Mouse (Mus musculus): ENCODE measurements around the gene Mgp.

DNA sequence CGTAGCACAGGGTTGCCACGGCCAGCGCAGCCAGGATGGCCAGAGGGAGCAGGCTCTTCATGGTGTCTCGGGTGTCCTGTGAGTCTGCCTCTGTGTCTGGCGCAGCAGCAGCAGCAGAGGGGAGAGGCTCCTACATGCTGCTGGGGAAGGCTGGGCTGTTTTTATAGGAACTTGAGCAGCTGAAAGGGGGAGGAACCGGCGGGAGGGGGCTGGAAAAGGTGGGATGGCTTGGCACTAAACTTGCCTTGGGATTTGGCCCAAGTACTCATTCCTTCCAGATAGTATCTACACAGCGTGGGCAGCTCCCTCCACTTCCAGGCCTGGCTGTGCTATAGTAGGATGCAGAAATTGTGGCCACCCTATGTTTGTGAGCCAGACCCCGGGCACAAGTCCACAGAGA lies at the start of gene Mgp:
- TF ChIP-seq GATA1 (IDR thresholded peaks at IDR 0.05; ENCODE audit: borderline replicate concordance, low read length) (no peak), FLI1 (IDR thresholded peaks at IDR 0.05; ENCODE audit: low read length) (no peak)
